Mouse (Mus musculus): Measurements from ENCODE around the gene Cyp2b9.
A peak's percentile ranks its signal among the peaks of the same experiment; 100 is the strongest.
"Not testable (repeated sequence)": the region's sequence is repeated elsewhere in the genome, so short reads cannot be mapped to it uniquely, and the experiment has no call there.

The Cyp2b9 gene

DNA sequence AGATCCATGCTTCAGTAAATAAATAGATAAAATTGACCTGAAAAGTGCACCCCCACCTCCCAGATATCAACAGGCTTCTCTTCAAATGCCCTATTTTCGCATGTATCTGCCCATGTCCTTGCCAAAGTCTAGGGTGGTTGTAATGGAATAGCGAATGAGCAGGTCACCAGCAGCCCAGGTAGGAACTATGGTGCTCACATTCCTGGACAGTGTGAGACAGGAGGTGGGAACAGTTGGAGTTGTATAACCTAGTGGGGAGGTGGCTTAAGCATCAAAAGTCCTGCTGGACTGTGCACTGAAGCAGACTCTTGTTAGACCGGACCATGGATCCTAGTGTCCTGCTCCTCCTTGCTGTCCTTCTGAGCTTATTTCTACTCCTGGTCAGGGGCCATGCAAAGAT lies at the start of gene Cyp2b9:
TSS of gene Cyp2b9 (plus strand) at position 301 of the 400 bp plus-strand sequence.
- not testable (repeated sequence) for DNase-seq

DNA sequence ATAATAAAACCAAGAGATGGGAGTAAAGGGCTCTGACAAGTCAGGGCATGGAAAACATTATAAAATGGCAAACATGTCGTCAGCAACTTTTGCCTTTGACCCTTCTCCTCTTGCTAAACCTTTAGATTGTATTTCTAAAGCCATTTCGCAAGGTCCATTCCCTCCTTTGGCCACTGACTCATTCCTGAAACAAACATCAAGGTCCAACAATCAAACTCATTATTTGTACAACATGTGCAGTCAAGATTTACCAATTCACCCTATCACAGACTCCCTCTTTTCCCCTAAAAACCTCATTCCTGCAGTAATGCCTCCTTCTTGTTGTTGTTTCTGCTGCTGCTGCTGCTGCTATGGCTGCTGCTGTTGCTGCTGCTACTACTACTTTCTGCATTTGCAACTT lies 33.6 kb upstream of the Cyp2b9 start:
- DNase-seq = not testable (repeated sequence)

DNA sequence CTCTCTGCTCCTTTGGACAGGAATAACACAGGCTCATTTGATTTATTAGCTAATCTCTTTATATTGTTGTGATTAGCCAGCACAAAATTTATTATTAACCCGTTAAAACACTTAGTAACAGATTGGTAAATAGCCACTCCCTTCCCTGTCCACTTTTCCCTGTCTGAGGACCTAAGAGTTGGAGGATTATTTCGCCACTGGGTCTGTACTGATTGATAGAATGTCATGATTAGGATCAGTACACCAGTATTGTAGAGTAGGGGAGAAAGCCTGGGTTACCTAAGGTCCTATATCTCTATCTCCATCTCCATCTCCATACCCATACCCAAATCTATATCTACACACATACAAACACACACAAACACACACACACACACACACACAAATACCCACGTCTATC lies 29.6 kb upstream of the Cyp2b9 start:
- DNase-seq = not testable (repeated sequence)

DNA sequence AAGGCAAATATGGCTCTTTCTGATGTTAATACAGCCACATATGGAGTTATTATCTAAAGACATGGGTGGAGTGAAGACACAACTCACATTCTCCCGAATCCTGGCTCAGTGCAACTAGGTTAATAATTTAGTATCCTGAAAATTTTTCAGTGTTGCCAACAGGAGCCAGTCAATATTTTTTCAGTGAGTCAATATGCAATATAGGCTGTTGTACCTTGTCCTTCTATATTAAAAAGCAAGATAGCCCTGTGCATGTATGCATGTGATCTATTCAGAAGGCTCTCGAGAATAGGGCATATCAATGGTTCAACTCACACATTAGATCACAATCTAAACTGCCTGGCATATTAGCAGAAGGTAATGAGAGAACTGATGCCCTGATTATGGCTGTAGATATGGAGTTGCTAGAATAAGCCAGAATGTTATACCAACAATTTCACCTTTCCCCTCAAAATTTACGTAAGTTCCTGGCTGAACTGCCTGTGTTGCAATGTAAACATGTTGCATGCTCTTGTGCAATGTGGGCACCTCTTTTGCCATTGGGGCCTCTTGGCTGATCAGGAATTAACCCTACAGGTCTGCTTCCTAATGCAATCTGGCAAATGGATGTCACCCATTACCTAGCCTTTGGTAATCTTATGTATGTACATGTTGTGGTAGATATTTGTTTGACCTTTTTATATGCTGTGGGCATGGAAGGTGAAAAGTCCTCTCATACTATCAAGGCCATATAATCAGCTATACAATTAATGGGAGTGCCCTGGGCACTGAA lies 4.3 kb upstream of the Cyp2b9 start:
- DNase-seq = not testable (repeated sequence)

DNA sequence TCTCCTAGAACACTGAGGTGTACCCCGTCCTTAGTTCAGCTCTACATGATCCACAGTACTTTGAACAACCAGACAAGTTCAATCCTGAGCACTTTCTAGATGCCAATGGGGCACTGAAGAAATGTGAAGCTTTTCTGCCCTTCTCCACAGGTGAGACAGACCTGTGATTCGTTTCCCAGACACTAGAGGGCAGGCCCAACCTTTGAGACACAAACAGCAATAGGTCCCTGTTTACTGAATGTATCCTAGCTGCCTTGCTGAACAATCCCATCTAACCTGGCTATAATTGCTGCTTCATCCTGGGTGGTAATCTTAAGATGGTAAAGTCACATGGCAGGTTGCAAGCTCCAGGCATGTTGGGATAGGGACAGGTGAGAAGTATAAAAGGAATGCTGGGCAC lies 27.9 kb downstream of the Cyp2b9 start:
- DNase-seq = peak; percentile 5 to 53

DNA sequence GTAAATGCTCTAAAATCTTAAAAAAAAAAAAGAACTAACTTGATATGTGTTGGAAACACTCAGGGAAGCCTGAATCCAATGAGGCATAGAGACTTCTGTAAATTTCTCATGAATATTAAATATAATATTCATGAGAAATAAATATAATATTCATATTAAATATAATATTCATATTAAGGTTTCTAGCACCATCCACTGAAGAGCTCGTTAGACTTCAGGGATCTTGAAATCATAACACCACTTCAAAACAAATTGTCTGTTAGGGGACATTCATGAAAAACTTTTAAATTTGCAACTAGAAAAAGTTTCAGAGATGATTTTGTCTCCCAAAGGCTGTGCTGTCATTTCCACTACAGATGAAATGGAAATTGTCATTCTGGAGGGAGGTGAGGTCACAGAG lies 86.8 kb downstream of the Cyp2b9 start, which contains the start of gene Vmn1r184:
TSS of gene Vmn1r184 (plus strand) at position 301 of the 400 bp plus-strand sequence.
- DNase-seq = not testable (repeated sequence)
